Mouse (Mus musculus): ENCODE results near the gene Olfr391-ps.

The Olfr391-ps gene

DNA sequence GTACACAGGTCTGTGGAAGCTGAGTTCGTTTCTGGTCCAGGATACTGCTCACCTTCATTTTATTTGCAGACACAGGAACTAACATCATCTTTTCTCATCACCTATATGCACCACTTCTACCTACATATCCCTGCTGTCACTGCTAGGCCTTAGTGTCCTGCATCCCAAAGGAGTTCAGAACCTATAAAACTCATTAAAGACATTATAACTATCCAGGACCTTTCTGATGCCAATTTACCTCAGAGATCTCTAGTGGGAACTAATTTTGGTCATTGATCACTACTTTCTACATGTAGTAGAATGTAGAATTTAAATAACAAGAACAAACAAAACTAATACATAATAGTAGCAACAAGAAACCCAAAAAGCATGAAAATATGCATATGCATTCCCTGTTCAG is at the start of gene Olfr391-ps:
TSS of gene Olfr391-ps (minus strand) at position 101 of the 400 bp plus-strand sequence.
- no peak for DNase-seq (ENCODE audit: low spot score)

DNA sequence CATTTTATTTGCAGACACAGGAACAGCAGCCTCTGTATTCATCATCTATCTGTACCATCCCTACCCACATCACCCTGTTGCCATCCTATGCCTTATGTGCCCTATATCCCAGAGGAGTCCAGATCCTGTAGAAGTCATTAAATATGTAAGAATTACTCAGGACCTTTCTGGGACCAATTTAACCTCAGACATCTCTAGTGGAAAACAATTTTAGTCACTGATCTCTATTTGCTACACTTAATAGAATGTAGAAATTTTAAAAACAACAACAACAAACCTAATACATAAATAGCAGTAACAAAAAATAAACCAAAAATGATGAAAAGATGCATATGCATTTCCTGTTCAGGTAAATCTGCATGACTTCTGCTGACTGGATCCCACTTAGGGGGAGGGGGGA is 48.5 kb upstream of the Olfr391-ps start, which contains the start of gene Olfr393:
TSS of gene Olfr393 (minus strand) at position 101 of the 400 bp plus-strand sequence.
- no peak for DNase-seq (ENCODE audit: low spot score)

DNA sequence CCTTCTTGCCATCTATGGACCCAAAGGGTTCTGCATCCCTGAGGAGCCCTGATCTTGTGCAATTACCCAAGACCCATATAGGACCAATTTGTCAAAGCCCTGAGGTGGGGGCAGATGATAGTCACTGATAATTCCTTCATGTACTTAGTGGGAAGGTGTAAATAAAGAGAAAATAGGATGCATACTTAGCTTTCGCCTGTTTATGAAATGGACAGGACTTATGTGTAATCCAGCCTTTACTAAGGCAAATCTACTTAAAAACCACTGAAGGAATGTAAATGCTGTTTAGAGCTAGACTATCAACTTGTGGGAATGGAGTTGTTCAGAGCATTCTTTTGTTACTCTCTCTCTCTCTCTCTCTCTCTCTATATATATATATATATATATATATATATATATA is 14.1 kb upstream of the Olfr391-ps start, which contains the start of gene Olfr392:
TSS of gene Olfr392 (minus strand) at position 101 of the 400 bp plus-strand sequence.
- DNase-seq (ENCODE audit: low spot score), result no peak

DNA sequence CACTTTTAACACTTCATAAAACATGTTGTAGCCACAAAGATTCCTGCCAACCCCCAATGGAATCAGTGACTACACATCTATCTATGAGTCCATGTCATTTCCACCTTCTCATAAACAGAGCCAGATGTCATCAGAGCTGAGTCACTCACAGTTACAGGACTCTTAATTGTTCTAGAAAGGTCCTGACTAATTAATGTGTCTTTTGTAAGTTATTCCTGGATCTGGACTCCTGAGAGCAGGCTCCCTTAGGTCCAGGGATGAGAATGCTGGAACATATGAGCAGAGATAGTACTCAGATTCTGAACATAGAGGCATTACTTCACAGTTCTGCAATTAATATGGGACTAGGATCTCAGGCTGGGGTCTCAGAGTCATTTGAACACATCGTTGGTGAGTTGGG is 20.2 kb downstream of the Olfr391-ps start, which contains the start of gene Olfr390:
TSS of gene Olfr390 (plus strand) at position 301 of the 400 bp plus-strand sequence.
- no peak for DNase-seq (ENCODE audit: low spot score)

DNA sequence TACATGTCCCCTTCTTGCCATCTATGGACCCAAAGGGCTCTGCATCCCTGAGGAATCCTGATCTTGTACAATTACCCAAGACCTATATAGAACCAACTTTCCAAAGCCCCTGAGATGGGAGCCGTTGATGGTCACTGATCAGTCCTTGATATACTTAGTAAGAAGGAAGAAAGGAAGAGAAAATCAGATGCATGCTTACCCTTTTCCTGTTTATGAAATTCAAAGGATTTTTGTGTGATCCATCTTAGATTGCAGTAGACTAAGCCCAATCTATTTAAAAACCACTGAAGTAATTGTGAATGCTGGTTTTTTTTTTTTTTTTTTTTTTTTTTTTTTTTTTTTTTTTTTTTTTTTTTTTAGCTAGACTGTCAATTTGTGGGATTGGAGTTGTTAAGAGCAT is 22.2 kb downstream of the Olfr391-ps start, which contains the start of gene Olfr389:
TSS of gene Olfr389 (minus strand) at position 101 of the 400 bp plus-strand sequence.
- no peak for DNase-seq (ENCODE audit: low spot score)

DNA sequence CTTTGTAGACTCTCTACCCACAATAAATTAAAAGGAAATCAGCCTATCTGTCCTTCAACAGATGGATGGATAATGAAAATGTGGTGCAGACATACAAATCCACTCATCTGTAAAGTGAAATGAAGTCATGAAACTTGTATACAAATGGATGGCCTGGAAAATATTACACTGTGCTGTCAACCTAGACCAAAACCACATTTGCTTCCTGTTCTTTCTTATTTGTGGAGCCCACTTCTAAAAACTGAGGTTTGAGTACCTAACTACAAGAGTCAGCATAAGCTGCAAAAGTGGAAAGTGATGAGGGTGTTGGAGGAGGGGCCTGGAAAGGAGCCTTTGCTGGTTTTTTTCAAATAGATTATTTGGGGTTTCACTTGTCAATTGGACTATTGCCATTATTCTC is 43.7 kb downstream of the Olfr391-ps start:
- no peak for DNase-seq (ENCODE audit: low spot score)

Measured in retina, embryonic 14.5 days (tissue).